Mouse (Mus musculus): ENCODE results near the gene Anxa9. TPM values are rescaled to one million over a fixed set of nuclear protein-coding genes. Genes with fewer than 3 reads are reported as not detected.

Anxa9 gene
- total RNA-seq, 2 experiments from 2014 or later: 0.64 to 0.89 TPM

DNA sequence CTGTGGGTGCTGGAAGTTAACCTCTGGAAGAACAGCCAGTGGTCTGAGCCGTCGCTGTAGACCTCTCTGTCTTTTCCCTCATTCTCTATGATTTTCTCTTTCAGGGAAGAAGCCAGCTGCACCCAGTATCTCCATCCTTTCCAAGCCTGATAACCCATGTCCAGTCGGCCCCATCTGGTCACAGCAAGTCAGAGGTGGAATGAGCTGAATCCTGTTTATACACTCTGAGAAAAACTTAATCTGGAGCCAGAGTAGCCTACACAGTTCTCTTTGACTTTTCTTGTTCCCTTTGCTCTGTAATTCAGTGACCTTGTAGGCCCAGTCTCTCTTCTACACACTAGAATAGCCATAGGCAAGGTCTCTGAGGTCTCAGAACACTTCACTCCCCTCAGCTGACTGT lies 19.4 kb downstream of the Anxa9 start:
- no peak for DNase-seq (ENCODE audit: low spot score in 2 of 2)
- intact Hi-C loops (cut with DNase I): no loop called here

DNA sequence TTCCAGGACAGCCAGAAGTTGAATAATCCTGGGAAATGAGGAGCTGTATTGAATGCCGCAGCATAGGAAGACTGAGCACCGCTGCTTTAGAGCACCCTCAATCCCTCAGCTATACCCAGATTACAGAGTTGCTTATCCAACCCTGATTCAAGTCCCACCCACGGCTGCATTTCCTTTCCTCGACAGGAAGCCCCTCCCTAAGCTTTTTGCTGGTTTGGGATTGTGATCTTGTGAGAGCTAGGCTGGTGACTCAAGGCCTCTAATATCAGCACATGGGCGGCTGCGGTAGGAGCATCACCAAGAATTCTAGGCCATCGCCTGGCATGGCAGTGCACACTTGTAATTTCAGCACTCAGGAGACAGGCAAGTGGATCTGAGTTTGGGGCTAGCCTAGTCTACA lies 20.5 kb downstream of the Anxa9 start:
- intact Hi-C loops (cut with DNase I): no loop called here
- DNase-seq (ENCODE audit: low spot score in 2 of 2): no peak

DNA sequence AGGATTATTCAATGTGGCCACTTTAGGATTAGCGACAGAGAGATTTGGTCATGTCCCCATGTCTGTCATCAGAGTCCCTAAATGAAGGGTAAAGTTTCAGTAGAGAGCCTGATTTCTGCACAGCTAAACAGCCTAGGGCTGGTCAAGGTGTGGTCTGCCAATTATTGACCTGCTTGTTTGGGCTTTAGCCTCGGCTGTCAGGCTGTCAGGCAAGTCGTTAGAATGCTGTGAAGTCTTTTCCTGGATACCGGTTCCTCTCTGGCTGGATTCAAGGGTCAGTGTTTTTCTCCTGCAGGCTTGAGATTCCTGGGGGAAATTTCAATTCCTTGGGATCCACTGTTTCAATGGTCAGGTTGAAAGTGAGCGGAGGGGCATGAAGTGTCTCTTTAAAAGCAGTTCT lies 21.0 kb downstream of the Anxa9 start:
- no peak for DNase-seq (ENCODE audit: low spot score in 2 of 2)
- intact Hi-C loops (cut with DNase I): no loop called here

DNA sequence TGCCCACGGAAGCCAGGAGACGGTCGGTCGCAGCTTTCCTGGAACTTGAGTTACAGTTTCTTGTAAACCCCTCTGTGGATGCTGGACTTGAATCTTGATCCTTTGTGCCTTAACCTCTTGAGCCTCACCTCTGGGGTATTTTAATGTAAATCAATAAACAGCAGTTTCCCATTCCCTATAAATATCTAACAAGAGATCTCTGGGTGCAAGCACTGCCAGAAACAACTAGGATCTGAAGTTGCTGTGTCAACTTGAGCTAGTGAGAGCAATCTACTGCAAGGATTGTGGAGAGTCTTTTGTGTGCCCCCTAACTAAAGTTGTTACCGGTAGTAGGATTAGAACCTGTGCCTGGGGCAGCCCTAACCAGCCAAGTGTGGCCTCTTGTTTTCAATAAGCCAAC lies 21.6 kb downstream of the Anxa9 start:
- no peak for DNase-seq (ENCODE audit: low spot score in 2 of 2)
- intact Hi-C loops (cut with DNase I): no loop called here

DNA sequence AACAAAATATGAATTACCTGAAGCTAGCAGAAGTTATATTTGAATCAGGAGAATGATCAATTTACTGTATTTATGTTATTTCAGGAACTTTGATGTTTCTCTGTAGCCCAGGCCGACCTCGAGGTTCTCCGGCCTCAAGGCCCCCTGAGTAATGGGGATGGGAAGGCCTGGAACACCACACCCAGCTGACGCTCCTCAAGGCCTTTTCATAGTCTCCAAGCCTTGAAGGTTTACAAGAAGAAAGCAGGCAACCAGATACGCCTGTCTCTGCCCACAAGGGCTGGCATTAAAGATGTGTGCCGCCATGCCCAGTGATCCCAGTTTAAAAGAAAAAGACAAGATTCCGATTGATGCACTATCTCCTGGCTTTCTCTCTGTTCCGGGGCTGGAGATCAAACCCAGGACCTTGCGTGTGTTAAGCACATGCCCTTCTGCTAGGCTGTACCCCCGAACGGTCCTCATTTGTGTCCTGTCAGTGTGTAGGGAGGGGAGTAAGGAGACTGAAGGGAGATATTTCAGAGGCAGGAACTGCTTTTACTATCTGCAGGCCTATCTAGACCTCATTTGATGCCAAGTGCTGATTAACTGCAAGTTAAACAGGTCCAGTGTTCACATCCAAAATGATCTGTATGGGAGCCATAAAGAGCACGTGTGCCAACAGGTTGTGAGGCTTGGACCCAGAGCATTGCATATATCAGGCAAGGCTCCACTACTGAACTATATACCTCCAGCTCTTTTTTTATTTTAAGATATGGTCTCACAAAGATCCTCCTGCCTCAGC lies 22.3 kb downstream of the Anxa9 start:
- no peak for DNase-seq (ENCODE audit: low spot score in 2 of 2)
- intact Hi-C loops (cut with DNase I): loop anchor here (5.0 kb wide), 2 partner anchors 33 to 57 kb away; partner anchors contain the start of gene Cdc42se1

DNA sequence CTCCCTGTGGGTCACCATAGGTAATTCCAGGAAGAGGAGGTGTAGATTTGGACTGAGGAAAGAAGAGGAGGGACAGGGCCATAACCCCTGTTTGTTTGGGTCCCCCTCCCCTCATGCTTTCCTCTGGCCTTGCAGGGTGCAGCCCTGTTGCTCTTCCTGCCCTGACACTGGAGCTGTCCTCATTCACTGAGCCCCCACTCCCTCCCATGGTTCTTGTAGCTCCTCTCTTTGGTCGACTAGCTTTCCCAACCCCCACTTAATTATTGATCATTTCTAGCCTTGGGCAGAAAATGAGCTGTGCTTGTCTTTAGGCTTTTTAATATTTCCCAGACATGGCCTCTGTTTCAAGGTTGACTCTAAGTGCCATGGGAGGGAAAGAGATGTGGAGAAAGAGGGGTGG lies 22.9 kb downstream of the Anxa9 start:
- intact Hi-C loops (cut with DNase I): loop anchor here (5.0 kb wide), 2 partner anchors 33 to 57 kb away; partner anchors contain the start of gene Cdc42se1
- no peak for DNase-seq (ENCODE audit: low spot score in 2 of 2)

DNA sequence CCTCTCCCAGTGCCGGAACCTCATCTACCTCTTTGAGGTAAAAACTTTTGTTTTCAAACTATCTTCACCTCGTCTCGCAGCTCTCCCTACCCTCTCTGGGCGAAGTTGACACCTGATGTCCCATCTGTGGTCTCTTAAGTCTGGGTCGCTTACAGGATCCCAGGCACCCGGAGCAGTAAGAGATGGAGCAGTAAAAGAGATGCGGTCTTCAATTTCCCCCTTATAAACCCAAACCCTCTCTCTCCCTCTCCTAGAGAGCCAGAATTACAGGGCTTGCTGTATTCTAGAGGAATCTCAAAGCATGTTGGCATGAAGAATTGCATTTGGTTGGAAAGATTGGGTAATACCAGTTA lies 23.4 kb downstream of the Anxa9 start:
- no peak for DNase-seq (ENCODE audit: low spot score in 2 of 2)
- intact Hi-C loops (cut with DNase I): loop anchor here (5.0 kb wide), 2 partner anchors 34 to 56 kb away; partner anchors contain the start of gene Cdc42se1

DNA sequence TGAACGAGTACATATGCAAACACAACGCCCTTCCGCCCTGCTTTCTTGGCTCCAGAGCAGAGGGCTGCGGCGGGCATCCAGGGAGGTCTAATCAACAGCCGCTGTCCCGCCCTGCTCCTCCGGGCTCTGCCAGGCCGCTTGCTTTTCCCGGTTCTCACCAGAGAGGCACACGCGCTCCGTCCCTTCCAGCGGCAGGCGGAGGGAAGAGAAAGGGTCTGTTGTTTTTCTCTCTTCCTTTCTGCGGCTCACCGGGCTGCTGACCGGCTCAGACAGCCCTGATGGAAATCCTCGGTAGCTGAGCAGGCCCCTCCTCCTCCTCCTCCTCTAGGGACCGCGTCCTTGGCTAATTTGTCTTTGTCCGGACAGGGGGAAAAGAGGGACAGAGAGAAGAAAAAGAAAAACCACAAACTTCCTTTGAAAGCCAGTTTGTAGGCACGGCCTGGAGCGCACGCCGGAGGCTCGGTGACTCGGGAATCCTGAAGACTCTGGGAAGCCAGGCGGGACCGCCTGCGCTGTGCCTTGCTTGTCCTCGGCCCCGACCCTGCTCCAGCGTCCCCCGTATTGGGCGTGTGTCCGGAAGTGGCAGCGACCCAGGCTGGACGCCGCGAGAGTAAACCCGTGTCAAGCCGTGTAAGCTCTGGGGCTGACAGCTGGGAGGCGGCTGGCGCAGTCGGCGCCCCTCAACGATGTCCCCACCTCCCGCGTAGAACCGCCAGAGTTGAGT lies 23.9 kb downstream of the Anxa9 start:
- DNase-seq (ENCODE audit: low spot score in 2 of 2): peak; percentile 64 to 72
- intact Hi-C loops (cut with DNase I): loop anchor here (5.0 kb wide), 2 partner anchors 34 to 56 kb away; partner anchors contain the start of gene Cdc42se1

DNA sequence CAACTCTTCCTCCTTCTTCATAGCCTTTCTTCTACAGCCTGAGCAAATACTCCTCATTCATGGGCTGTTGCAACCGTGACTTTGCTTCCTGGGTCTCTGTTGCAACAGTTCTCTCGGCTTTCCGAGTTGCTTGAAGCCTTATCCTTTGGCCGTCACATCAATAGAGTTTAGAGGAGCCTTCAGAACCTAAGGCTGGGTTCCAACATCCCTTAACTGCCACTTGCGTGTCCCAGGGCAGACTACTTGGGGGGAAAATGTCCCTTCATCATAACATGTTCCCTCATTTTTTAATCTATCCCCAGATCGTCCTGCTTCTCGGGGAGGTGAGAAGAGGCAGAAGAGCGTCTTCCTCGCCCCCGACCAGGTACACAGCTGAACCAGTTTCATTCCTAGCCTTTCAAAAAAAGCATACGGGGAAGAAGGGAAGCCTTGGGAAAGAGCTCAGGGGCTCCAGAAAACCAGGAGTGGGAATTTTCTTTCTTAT lies 24.6 kb downstream of the Anxa9 start:
- intact Hi-C loops (cut with DNase I): loop anchor here (5.0 kb wide), 2 partner anchors 35 to 55 kb away; partner anchors contain the start of gene Cdc42se1
- DNase-seq (ENCODE audit: low spot score in 2 of 2): no peak

DNA sequence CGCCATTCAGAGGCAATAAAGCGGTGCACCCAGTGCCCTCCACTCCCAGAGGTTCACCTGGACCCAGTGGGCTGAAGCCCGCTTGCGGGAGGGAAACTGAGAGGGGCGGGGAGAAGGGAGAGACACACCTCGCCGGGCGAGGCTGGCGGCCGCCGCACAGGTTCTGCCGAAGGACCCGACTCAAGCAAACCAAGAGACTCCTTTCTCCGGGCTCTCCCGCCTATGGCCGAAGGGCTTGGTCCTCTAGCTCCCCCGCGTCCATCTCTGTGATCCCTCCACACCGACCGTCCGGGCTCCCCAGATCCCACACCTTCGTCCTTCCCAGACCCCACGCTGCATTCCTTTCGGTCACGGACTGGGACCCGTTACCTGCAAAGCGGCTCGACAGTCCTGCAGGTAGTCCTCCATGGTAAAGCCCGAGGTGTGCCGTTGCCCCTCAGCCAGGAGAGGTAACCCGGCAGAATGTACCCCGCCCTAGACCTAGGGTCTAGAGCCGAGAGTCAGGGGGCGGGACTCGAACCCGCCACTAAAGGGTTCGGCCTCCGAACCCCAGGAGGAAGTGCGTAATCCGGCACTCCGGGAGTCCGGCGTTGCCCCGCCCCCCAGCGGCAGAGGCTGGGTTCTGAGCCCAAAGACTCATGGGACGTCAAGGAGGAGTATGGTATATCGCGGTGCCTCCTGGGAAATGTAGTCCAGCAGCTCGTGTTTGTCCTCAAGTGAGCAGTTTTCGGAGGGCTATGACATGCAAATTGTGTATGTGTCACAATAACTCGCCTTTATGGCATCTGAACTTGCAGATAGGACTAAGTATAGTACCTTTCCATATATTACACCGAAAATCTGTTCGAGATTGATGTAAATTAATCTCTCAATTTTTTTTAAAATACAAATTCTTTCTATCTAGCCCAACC lies 25.5 kb downstream of the Anxa9 start, which contains the start of the genes Mindy1 and Prune1:
Gene Mindy1, plus strand, starts transcription at position 130 of the 911 bp plus-strand sequence.
Gene Prune1, minus strand, starts transcription at position 861 of the 911 bp plus-strand sequence.
- DNase-seq (ENCODE audit: low spot score in 2 of 2): peak; percentile 98 to 99
- intact Hi-C loops (cut with DNase I): loop anchor here (5.0 kb wide), 2 partner anchors 36 to 54 kb away; partner anchors contain the start of gene Cdc42se1

DNA sequence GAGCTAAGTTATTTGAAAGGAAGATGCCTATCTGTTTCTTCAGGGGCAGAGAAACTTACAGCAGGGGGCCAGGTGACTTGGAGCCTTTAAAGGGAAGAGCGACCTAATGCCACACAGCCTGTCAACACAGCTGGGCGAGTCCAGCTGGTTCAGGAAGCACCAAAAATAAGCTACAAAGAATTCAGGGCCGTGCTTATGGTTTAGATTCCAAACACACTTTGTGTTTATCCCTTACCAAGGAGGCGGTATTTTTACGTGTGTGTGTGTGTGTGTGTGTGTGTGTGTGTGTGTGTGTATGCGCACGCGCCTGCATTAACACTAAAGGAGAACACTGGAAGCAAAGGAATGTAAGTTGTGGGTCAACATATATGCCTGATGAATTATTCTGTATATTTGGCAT lies 26.2 kb downstream of the Anxa9 start:
- peak; percentile 26 to 59 for DNase-seq (ENCODE audit: low spot score in 2 of 2)
- intact Hi-C loops (cut with DNase I): loop anchor here (5.0 kb wide), 2 partner anchors 37 to 53 kb away; partner anchors contain the start of gene Cdc42se1

DNA sequence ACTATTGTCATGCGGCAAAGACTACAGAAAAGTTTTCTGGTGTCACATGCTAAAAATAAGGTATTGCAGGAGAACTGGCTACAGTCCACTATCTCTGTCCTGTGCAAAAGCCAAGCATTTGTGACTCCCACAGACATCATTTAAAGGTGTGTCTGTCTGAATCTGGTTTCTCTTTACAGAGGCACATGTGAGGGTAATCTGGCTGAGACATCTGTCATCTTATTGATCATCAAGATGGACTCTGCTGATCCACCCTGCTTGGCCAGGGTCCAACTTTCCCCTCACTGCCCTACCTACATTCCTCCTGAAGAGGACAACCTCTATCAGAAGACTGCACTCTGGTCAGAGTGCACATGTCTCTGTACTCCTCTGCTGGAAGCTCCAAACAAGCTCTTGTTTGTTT lies 29.8 kb downstream of the Anxa9 start:
- intact Hi-C loops (cut with DNase I): no loop called here
- no peak for DNase-seq (ENCODE audit: low spot score in 2 of 2)

DNA sequence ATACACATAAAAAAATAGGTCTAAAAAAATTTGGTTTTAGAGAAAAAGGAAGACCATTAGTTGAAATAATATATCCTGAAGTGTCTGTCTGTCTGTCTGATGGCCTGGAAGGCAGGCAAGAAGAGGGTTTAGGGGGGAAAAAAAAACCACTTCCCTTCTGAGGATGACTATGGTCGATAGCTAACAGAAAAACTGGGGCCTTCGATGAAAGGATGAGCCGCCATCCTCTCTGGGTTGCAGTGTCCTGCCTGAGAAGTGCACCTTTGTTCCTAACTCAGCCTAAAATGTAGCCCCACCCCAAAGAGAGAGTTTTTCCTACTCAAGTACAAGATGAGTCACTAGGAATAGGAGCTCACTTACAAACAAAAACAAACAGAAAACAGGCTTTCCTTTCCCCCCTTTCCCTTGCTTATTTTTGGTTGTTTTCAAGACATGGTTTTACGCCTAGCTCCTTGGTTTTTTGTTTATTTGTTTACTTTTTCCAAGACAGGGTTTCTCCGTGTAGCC lies 30.5 kb downstream of the Anxa9 start:
- intact Hi-C loops (cut with DNase I): no loop called here
- no peak for DNase-seq (ENCODE audit: low spot score in 2 of 2)

DNA sequence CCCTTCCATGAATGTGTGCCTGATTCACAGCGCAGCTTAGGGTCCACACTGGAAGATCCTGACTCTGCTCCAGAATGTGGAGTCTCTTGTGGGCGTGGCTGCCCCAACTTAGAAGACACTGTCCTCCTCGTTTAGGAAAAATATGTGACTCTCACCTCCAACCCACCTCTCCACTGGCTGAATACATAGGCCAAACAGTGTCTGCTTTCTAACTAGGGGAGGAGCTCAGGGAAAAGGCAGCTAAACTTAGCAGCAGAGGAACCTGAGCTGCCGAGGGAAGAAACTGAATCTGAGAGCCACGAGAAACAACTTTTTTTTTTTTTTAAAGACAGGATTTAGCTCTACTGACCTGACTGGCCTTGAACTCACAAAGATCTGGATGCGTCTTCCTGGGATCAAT lies 31.8 kb downstream of the Anxa9 start:
- no peak for DNase-seq (ENCODE audit: low spot score in 2 of 2)
- intact Hi-C loops (cut with DNase I): no loop called here

DNA sequence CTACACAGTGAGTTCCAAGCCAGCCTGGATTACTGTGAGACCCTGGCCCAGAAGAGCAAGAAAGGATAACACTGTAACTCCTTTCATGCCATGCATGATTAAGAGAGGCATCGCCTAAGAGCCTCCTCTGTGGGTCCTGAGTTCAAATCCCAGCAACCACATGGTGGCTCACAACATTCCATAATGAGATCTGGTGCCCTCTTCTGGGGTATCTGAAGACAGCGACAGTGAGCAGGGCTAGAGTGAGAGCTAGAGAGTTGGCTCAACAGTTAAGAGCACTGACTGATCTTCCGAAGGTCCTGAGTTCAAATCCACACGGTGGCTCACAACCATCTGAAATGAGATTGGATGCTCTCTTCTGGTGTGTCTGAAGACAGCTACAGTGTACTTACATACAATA lies 32.5 kb downstream of the Anxa9 start:
- DNase-seq (ENCODE audit: low spot score in 2 of 2): no peak
- intact Hi-C loops (cut with DNase I): no loop called here

DNA sequence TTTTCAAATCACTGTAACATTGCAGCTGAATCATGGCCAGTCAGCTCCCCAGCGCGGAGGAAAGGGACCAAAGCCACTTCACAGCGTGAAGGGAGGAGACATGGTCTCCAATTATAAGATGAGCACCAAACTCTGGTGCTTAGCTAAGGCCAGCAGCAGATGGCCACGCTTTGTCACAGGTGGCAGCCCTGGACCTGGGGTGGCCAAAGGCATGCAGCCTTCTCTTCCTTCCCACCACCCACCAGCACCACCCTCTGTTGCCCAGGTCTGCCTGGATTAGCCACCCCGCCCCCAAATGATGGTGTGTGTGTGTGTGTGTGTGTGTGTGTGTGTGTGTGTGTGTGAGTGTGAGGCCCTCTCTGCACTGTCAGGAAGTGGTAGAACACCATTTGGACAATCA lies 33.5 kb downstream of the Anxa9 start:
- no peak for DNase-seq (ENCODE audit: low spot score in 2 of 2)
- intact Hi-C loops (cut with DNase I): no loop called here

DNA sequence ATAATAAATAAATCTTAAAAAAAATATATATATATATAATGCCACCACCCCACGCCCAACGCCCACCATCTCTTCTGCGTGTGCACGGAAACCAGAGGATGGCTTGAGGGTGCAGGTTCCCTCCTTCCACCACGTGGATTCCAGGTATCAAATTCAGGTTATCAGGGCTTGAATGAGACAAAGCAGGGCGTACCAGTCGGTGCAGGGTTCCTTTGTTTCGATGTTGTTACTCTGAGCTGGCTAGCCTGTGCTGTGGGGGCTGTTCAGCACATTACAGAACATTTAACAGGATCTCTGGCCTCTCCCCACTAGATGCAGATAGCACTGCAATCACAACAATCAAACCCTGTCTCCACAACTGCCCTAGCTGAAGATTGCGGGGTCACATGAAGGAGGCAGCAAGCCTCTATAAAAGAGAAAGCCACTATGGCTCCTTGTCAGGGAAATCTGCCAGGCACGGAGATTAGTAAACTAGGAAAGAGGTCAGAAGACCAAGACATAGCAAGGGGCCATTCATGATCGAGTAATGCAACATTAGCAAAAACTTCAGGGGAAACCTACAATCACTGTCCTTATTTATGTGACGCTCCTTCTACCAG lies 36.1 kb downstream of the Anxa9 start:
- intact Hi-C loops (cut with DNase I): no loop called here
- no peak for DNase-seq (ENCODE audit: low spot score in 2 of 2)

DNA sequence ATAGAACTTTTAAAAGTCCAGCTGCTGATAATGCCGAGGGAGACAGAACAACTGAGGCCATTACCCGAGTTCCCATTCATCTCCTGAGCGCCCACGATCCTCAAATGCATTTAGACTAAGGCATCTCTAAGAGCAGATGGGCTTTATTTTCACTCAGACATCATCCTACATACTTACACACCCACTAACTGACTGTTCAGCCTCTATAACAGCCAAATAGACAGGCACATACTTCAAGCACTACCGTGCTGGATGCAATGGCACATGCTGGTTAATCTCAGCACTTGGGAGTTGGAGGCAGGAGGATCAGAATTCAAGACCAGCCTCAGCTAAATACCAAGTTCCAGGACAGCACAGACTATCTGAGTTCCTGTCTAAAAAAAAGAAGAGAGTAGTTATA lies 37.2 kb downstream of the Anxa9 start:
- peak; percentile 43 to 48 for DNase-seq (ENCODE audit: low spot score in 2 of 2)
- intact Hi-C loops (cut with DNase I): loop anchor here (5.0 kb wide), 1 partner anchor 42 kb away; the partner anchor contains the start of gene Cdc42se1

Data from left cerebral cortex, postnatal 14 days (tissue).